Mouse (Mus musculus) lung, postnatal 0 days (tissue): ENCODE results near the gene Cd209f. TPM values are rescaled to one million over a fixed set of nuclear protein-coding genes. Genes with fewer than 3 reads are reported as not detected.

Source experiments
- polyA plus RNA-seq: library from polyadenylated mRNA; unstranded; fragments of >200 nt; fragmentation: Nextera tagmentation; extraction: Ambion mirVana; gene quantifications from 2 replicates; pipeline ENCODE4 v1.2.1, GENCODE M21; 2015

Cd209f gene
- polyA plus RNA-seq, 1 experiment from 2014 or later = not detected

Other genes with a start within 250 kb of the Cd209f start
- not detected in 2 replicates for gene Cd209d, start 227.3 kb downstream of the Cd209f start, polyA plus RNA-seq
- gene Cd209b, start 179.0 kb downstream of the Cd209f start, polyA plus RNA-seq = not detected in 2 replicates
- 0.17 and 0.26 TPM in 2 replicates for gene Cd209c, start 151.1 kb downstream of the Cd209f start, polyA plus RNA-seq
- not detected in 2 replicates for gene Cd209g, start 28.3 kb upstream of the Cd209f start, polyA plus RNA-seq
- 11.3 and 11.9 TPM in 2 replicates for gene Evi5l, start 60.7 kb upstream of the Cd209f start, polyA plus RNA-seq
- gene Prr36, start 111.6 kb upstream of the Cd209f start, polyA plus RNA-seq = 0.89 and 0.99 TPM in 2 replicates
- gene Lrrc8e, start 121.0 kb upstream of the Cd209f start, polyA plus RNA-seq = 6.0 and 7.8 TPM in 2 replicates
- 22.9 and 23.6 TPM in 2 replicates for gene Map2k7, start 132.9 kb upstream of the Cd209f start, polyA plus RNA-seq
- 0.25 and 0.86 TPM in 2 replicates for gene Gm49320, start 133.0 kb upstream of the Cd209f start, polyA plus RNA-seq
- 2.2 and 4.3 TPM in 2 replicates for gene Tgfbr3l, start 142.4 kb upstream of the Cd209f start, polyA plus RNA-seq
- 27.5 and 28.9 TPM in 2 replicates for gene Snapc2, start 147.2 kb upstream of the Cd209f start, polyA plus RNA-seq
- gene Ctxn1, start 153.4 kb upstream of the Cd209f start, polyA plus RNA-seq = 35.1 and 38.4 TPM in 2 replicates
- gene Timm44, start 170.1 kb upstream of the Cd209f start, polyA plus RNA-seq = 30.7 and 36.1 TPM in 2 replicates
- gene Ccl25, start 219.4 kb upstream of the Cd209f start, polyA plus RNA-seq = 4.3 and 4.9 TPM in 2 replicates
- 90.9 and 110 TPM in 2 replicates for gene Elavl1, start 219.6 kb upstream of the Cd209f start, polyA plus RNA-seq